Comparison of ENCODE assay signal across 9 mouse cellular contexts in genomic region chrX:18882088-18882783, GRCm38 (mm10).
DNase-seq lines count a peak whose midpoint lies in the region; ATAC-seq lines count a peak whose summit lies in the region.
"Had no signal": no experiment of that assay in that cellular context is flagged by ENCODE, and none has a peak within 500 bp of the region (broad histone marks: within the 10 kb centered on the region; RNA-seq: fewer than 3 reads in every experiment).

No protein-coding gene starts in this region.

- no peaks in the 10 kb centered on the region for H3K27me3 ChIP-seq in hindbrain, embryonic 16.5 days (replicated peaks; ENCODE audit: control insufficient read depth, insufficient read depth, low read length)
- H3K27me3 ChIP-seq: embryonic facial prominence, embryonic 15.5 days; limb, embryonic 15.5 days had no signal

- 68% methylated on average over 8 of the region's 8 CpGs for WGBS in hindbrain, embryonic 16.5 days

- no peaks in the 10 kb centered on the region for H3K9me3 ChIP-seq in hindbrain, embryonic 16.5 days (ENCODE audit: control insufficient read depth, low read length)
- H3K9me3 ChIP-seq: embryonic facial prominence, embryonic 15.5 days; limb, embryonic 15.5 days had no signal

- DNase-seq in testis, postnatal 10 days (ENCODE audit: low spot score), result peak; percentile 44
- DNase-seq in testis, postnatal 14 days (ENCODE audit: low spot score), result no peak
- DNase-seq in adrenal gland, postnatal 25 days, result peak; percentile 53
- DNase-seq in heart, postnatal 4 days, result peak; percentile 62
- DNase-seq in lung, postnatal 14 days, result peak; percentile 64

- H3K4me2 ChIP-seq in hindbrain, embryonic 16.5 days (ENCODE audit: low read length), result no peak overlapping the region
- H3K4me2 ChIP-seq: embryonic facial prominence, embryonic 15.5 days; limb, embryonic 15.5 days had no signal

- H3K27ac ChIP-seq in hindbrain, embryonic 16.5 days (ENCODE audit: low read depth, low read length), result no peak overlapping the region
- H3K27ac ChIP-seq: embryonic facial prominence, embryonic 15.5 days; limb, embryonic 15.5 days had no signal

- H3K4me3 ChIP-seq in hindbrain, embryonic 16.5 days (ENCODE audit: low read length), result no peak overlapping the region
- H3K4me3 ChIP-seq: embryonic facial prominence, embryonic 15.5 days; limb, embryonic 15.5 days had no signal

- H3K4me1 ChIP-seq in hindbrain, embryonic 16.5 days (ENCODE audit: control insufficient read depth, insufficient read depth, low read depth, low read length), result no peaks in the 10 kb centered on the region
- H3K4me1 ChIP-seq: embryonic facial prominence, embryonic 15.5 days; limb, embryonic 15.5 days had no signal

- ATAC-seq in hindbrain, embryonic 16.5 days, result no peak
- no peak for ATAC-seq in megakaryocyte-erythroid progenitor cell, adult 5-6 weeks (replicated peaks; ENCODE audit: low FRiP score, low TSS enrichment, poor library complexity, severe bottlenecking)

- H3K9ac ChIP-seq in hindbrain, embryonic 16.5 days (ENCODE audit: low read depth, low read length), result no peak overlapping the region
- H3K9ac ChIP-seq: embryonic facial prominence, embryonic 15.5 days; limb, embryonic 15.5 days had no signal

- H3K36me3 ChIP-seq in hindbrain, embryonic 16.5 days (ENCODE audit: control insufficient read depth, insufficient read depth, low read length), result no peaks in the 10 kb centered on the region
- H3K36me3 ChIP-seq: embryonic facial prominence, embryonic 15.5 days; limb, embryonic 15.5 days had no signal
